Mouse (Mus musculus): Measurements from ENCODE around the gene Tmem98. TPM values are rescaled to one million over a fixed set of nuclear protein-coding genes. Genes with fewer than 3 reads are reported as not detected.
A peak's percentile ranks its signal among the peaks of the same experiment; 100 is the strongest.

The Tmem98 gene
- polyA plus RNA-seq, 1 experiment from 2014 or later, result 84.6 TPM

DNA sequence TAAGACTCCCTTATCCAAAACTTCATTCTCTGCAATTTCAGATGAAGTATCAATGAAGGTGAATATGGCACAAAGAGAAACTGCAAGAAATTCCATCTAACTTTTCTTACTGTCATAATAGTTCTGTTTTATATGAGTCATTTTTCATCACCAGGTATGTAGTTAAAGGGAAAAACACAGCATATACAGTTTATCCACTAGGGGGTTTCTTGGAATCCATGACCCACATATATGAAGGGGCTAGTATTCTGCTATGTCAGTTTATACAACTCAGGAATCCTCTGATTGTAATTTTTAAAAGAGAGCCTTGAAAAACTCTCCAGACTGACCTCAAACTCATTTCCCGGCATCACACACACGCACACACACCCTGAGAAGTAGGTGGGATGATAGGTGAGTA is 32.3 kb upstream of the Tmem98 start:
- peak overlapping the region; percentile 12; the same call in 1 of the 2 replicates for H3K4me2 ChIP-seq
- H3K4me1 ChIP-seq (replicated peaks), result peaks cover 22% of the 10 kb centered on the region
- H3K9ac ChIP-seq, result no peak overlapping the region
- H3K27me3 ChIP-seq, result no peaks in the 10 kb centered on the region
- no peak overlapping the region for H3K27ac ChIP-seq
- ATAC-seq (replicated peaks; ENCODE audit: insufficient number of reproducible peaks, insufficient read depth, low FRiP score, low read depth), result no peak
- WGBS, result 80% methylated on average over 2 of the region's 2 CpGs
- H3K36me3 ChIP-seq, result no peaks in the 10 kb centered on the region
- H3K9me3 ChIP-seq (replicated peaks), result no peaks in the 10 kb centered on the region
- no peak overlapping the region for H3K4me3 ChIP-seq

- Histone ChIP-seq H3K9me3 (replicated peaks) (no peaks in the 10 kb centered on the region), H3K27me3 (no peaks in the 10 kb centered on the region), H3K4me2 (peak overlapping the region; percentile 12), H3K4me1 (replicated peaks) (peaks cover 18% of the 10 kb centered on the region), H3K36me3 (no peaks in the 10 kb centered on the region), H3K9ac (no peak overlapping the region), H3K4me3 (no peak overlapping the region), H3K27ac (no peak overlapping the region)
- ATAC-seq (replicated peaks; ENCODE audit: insufficient number of reproducible peaks, insufficient read depth, low FRiP score, low read depth), result no peak
- WGBS, result 64% methylated on average over 6 of the region's 6 CpGs
Observed at GRCm38 (mm10) chr11:80778157-80778556, 31.8 kb upstream of the Tmem98 start.

GRCm38 (mm10) chr11:80778916-80779526 is 31.0 kb upstream of the Tmem98 start:
- peaks cover 16% of the 10 kb centered on the region for H3K4me1 ChIP-seq (replicated peaks)
- H3K9me3 ChIP-seq (replicated peaks), result no peaks in the 10 kb centered on the region
- WGBS, result 4% methylated on average over 18 of the region's 18 CpGs
- peak overlapping the region; percentile 71 for H3K4me3 ChIP-seq
- H3K36me3 ChIP-seq, result no peaks in the 10 kb centered on the region
- no peak for ATAC-seq (replicated peaks; ENCODE audit: insufficient number of reproducible peaks, insufficient read depth, low FRiP score, low read depth)
- no peaks in the 10 kb centered on the region for H3K27me3 ChIP-seq
- peak overlapping the region; percentile 75 for H3K27ac ChIP-seq
- H3K9ac ChIP-seq, result peak overlapping the region; percentile 71
- H3K4me2 ChIP-seq, result peak overlapping the region; percentile 86

DNA sequence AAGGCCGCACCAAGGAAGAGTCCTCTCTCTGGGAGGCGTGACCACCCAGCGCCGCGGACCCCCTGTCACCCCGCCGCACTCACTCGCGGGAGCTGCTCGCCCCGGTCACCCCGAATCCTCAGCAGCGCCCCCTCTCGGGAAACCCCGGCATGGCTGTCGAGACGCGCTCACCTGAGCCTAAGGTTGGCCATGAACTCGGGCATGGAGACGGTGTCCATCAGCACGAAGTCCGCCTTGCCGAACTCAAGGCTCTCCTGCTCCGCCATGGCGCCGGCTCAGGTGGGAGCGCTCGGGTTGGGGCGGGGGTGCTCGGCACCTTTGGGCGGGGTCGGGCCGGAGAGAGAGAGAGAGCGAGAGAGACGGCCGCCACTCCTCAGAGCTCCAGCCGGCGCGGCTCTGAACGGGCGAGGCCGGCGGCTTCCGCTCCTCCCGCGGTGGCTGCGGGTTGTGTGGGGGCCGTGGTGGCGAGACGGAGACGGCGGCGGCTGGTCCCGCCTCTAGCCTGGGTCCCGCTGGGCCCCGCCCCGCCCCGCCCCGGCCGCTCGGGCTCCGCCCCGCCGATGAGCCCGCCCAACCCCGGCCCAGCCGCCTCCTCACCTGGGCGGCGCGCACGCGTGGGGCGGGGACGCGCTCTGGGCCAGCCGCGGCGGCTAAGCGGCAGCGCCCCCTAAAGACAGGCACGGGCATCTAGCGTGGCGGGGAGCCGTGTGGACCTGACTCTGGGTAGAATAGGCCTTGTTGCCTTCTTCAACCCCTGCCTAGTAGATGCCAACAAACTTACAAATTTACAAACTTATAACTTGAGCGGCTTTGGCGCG is 30.2 kb upstream of the Tmem98 start, which contains the start of gene Myo1d:
TSS of gene Myo1d (minus strand) at position 499 of the 818 bp plus-strand sequence.
- H3K27me3 ChIP-seq, result no peaks in the 10 kb centered on the region
- no peaks in the 10 kb centered on the region for H3K36me3 ChIP-seq
- peak within 1 kb of the TSS; percentile 86 for H3K4me2 ChIP-seq
- peaks cover 16% of the 10 kb centered on the region for H3K4me1 ChIP-seq (replicated peaks)
- under 1% methylated on average over 87 of the region's 87 CpGs for WGBS
- H3K9ac ChIP-seq, result peak within 1 kb of the TSS; percentile 71
- peak within 1 kb of the TSS; percentile 71 for H3K4me3 ChIP-seq
- ATAC-seq (replicated peaks; ENCODE audit: insufficient number of reproducible peaks, insufficient read depth, low FRiP score, low read depth), result peak; percentile 98
- no peaks in the 10 kb centered on the region for H3K9me3 ChIP-seq (replicated peaks)
- peak within 1 kb of the TSS; percentile 75 for H3K27ac ChIP-seq

- ATAC-seq (replicated peaks; ENCODE audit: insufficient number of reproducible peaks, insufficient read depth, low FRiP score, low read depth), result no peak
- no peaks in the 10 kb centered on the region for H3K36me3 ChIP-seq
- WGBS, result 88% methylated on average over 2 of the region's 2 CpGs
- no peak overlapping the region for H3K4me3 ChIP-seq
- no peaks in the 10 kb centered on the region for H3K9me3 ChIP-seq (replicated peaks)
- peaks cover 16% of the 10 kb centered on the region for H3K4me1 ChIP-seq (replicated peaks)
- no peak overlapping the region for H3K27ac ChIP-seq
- no peak overlapping the region for H3K4me2 ChIP-seq
- H3K27me3 ChIP-seq, result no peaks in the 10 kb centered on the region
- H3K9ac ChIP-seq, result no peak overlapping the region
Observed at GRCm38 (mm10) chr11:80781535-80781934, 28.4 kb upstream of the Tmem98 start.

- peaks cover 12% of the 10 kb centered on the region for H3K4me1 ChIP-seq (replicated peaks)
- no peak overlapping the region for H3K27ac ChIP-seq
- H3K36me3 ChIP-seq, result no peaks in the 10 kb centered on the region
- no peak overlapping the region for H3K9ac ChIP-seq
- H3K9me3 ChIP-seq (replicated peaks), result no peaks in the 10 kb centered on the region
- no peaks in the 10 kb centered on the region for H3K27me3 ChIP-seq
- ATAC-seq (replicated peaks; ENCODE audit: insufficient number of reproducible peaks, insufficient read depth, low FRiP score, low read depth), result no peak
- no peak overlapping the region for H3K4me2 ChIP-seq
- WGBS, result 57% methylated on average over 7 of the region's 7 CpGs
- H3K4me3 ChIP-seq, result no peak overlapping the region
Observed at GRCm38 (mm10) chr11:80783460-80783859, 26.5 kb upstream of the Tmem98 start.

DNA sequence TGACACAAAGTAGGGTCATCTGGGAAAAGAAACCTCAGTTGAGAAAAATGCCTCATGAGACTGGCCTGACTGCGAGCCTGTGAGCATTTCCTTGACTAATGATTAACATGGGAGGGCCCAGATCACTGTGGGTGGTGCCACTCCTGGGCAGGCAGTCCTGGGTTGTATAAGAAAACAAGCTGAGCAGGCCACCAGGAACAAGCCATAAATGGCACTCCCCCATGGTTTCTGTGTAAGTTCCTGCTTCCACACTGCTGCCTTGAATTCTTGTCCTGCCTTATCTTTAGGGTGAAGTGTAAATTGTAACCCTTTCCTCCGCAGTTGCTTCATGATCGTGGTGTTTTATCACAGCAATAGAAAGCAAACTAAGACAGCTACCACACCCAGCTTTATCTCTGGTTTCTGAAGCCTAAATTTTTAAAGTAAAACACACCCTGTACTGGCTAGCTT is 25.7 kb upstream of the Tmem98 start:
- no peak for ATAC-seq (replicated peaks; ENCODE audit: insufficient number of reproducible peaks, insufficient read depth, low FRiP score, low read depth)
- no peaks in the 10 kb centered on the region for H3K36me3 ChIP-seq
- H3K4me1 ChIP-seq (replicated peaks), result peaks cover 6% of the 10 kb centered on the region
- no peak overlapping the region for H3K4me2 ChIP-seq
- no peaks in the 10 kb centered on the region for H3K9me3 ChIP-seq (replicated peaks)
- no peak overlapping the region for H3K4me3 ChIP-seq
- H3K9ac ChIP-seq, result no peak overlapping the region
- peak overlapping the region; percentile 1; the same call in 1 of the 2 replicates for H3K27ac ChIP-seq
- WGBS, result 13% methylated on average over 3 of the region's 3 CpGs
- no peaks in the 10 kb centered on the region for H3K27me3 ChIP-seq

DNA sequence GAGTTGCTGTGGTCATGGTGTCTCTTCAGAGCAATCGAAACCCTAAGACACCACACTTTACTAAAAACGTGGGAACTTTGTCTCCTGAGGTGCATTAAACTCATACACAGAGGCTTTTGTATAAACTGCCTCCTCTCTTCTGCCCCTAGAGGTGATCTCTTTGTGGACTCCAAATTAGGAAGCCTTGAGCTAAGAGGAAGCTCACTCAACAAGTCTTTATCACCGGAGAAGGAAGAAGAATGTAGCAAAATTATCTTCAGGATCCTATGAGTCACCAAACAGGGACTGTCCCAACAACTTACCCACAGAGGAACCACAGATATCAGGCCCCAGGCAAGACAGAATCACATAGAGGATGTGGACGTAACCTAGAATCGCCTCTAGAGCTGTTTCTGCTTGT is 24.3 kb upstream of the Tmem98 start:
- Histone ChIP-seq H3K4me1 (replicated peaks) (no peaks in the 10 kb centered on the region; the same call in 1 of the 2 replicates), H3K36me3 (no peaks in the 10 kb centered on the region), H3K4me2 (no peak overlapping the region), H3K27ac (no peak overlapping the region), H3K9me3 (replicated peaks) (no peaks in the 10 kb centered on the region), H3K27me3 (no peaks in the 10 kb centered on the region), H3K9ac (no peak overlapping the region), H3K4me3 (no peak overlapping the region)
- ATAC-seq (replicated peaks; ENCODE audit: insufficient number of reproducible peaks, insufficient read depth, low FRiP score, low read depth), result no peak
- 71% methylated on average over 5 of the region's 5 CpGs for WGBS

- H3K36me3 ChIP-seq, result no peaks in the 10 kb centered on the region
- H3K4me2 ChIP-seq, result no peak overlapping the region
- no peak overlapping the region for H3K9ac ChIP-seq
- H3K27me3 ChIP-seq, result no peaks in the 10 kb centered on the region
- ATAC-seq (replicated peaks; ENCODE audit: insufficient number of reproducible peaks, insufficient read depth, low FRiP score, low read depth), result no peak
- 61% methylated on average over 7 of the region's 7 CpGs for WGBS
- H3K9me3 ChIP-seq (replicated peaks), result no peaks in the 10 kb centered on the region
- H3K27ac ChIP-seq, result no peak overlapping the region
- no peak overlapping the region for H3K4me3 ChIP-seq
- H3K4me1 ChIP-seq (replicated peaks), result 0 out of 2 replicates have a peak, but pooled peaks cover 2% of the 10 kb centered on the region
Observed at GRCm38 (mm10) chr11:80789647-80790240, 20.2 kb upstream of the Tmem98 start.

DNA sequence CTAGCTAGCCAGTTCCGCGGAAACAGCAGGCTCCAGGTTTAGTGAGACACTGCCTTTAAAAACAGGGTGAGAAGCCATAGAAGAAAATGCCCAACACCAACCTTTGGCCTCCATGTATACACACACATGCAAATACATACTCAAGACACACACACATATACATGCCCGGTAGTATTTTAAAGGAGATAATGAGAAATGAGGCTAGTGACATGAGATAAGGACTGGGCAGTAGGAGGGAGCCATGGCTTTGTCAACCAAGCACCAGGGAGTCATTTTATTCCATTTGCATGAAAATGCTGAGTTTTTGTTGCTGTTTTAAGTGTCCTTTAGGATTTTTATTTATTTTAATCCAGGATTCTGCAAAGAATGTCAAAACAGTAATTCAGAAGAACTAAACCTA is 19.6 kb upstream of the Tmem98 start:
- no peak overlapping the region for H3K9ac ChIP-seq
- no peak overlapping the region for H3K27ac ChIP-seq
- 0 out of 2 replicates have a peak, but pooled peaks cover 2% of the 10 kb centered on the region for H3K4me1 ChIP-seq (replicated peaks)
- no peaks in the 10 kb centered on the region for H3K27me3 ChIP-seq
- no peak overlapping the region for H3K4me3 ChIP-seq
- 64% methylated on average over 3 of the region's 3 CpGs for WGBS
- no peak for ATAC-seq (replicated peaks; ENCODE audit: insufficient number of reproducible peaks, insufficient read depth, low FRiP score, low read depth)
- no peak overlapping the region for H3K4me2 ChIP-seq
- H3K36me3 ChIP-seq, result no peaks in the 10 kb centered on the region
- no peaks in the 10 kb centered on the region for H3K9me3 ChIP-seq (replicated peaks)

DNA sequence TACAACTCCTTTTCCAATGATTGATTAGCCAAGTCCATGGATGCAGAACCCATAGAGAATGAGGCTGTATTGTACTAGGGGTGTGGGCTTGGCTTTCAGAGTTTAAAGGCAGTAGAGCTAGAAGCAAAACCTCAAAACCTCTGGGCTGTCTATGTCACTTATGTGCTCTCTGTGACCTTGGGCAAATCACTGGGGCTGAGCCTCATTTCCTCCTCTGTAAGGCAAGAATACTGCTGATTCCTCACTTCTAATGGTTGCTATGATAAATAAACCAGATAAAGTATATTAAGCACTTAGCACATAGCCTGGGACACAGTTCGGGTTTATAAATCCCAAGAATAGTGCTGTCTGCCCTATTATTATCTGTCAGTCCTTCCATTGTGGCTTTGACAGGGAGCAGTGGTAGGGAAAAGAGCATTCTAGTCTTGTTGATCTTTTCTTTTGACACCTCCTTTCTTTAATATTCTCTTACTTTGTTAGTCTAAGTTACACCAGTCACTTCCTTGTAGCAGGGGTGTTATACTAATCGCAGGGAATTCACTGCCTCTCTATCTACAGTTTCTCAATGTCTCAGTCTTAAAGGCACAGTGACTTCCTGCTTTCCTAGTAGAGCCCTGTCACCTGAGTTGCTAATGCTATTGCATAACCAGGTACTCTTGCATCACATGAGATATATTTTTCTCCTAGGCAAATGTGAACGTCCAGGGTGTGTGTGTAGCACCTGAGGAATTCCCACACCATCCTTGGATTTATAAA is 18.1 kb upstream of the Tmem98 start:
- WGBS, result 45% methylated on average over 3 of the region's 3 CpGs
- H3K9ac ChIP-seq, result no peak overlapping the region
- H3K9me3 ChIP-seq (replicated peaks), result no peaks in the 10 kb centered on the region
- H3K27ac ChIP-seq, result no peak overlapping the region
- no peaks in the 10 kb centered on the region for H3K36me3 ChIP-seq
- ATAC-seq (replicated peaks; ENCODE audit: insufficient number of reproducible peaks, insufficient read depth, low FRiP score, low read depth), result no peak
- H3K4me2 ChIP-seq, result no peak overlapping the region
- H3K4me3 ChIP-seq, result no peak overlapping the region
- no peaks in the 10 kb centered on the region for H3K27me3 ChIP-seq
- H3K4me1 ChIP-seq (replicated peaks), result 0 out of 2 replicates have a peak, but pooled peaks cover 5% of the 10 kb centered on the region
